Mouse (Mus musculus): ENCODE data around the gene Flt1.
"Not testable (repeated sequence)": the region's sequence is repeated elsewhere in the genome, so short reads cannot be mapped to it uniquely, and the experiment has no call there.

The Flt1 gene

GRCm38 (mm10) chr5:147614659-147615058 is 111.2 kb downstream of the Flt1 start:
- in situ Hi-C loops (cut with MboI, MseI): no loop called here

DNA sequence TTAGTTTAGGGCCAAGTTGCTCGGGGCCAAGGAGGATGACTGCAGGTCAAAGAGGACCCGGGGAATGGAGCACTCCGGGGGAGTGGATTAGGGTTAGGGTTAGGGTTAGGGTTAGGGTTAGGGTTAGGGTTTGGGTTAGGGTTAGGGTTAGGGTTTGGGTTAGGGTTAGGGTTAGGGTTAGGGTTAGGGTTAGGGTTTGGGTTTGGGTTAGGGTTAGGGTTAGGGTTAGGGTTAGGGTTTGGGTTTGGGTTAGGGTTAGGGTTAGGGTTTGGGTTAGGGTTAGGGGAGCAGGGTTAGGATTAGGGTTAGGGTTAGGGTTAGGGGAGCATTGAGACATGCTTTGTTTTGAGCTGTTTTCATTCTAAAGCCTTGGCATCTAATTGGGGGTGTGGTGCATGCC is 114.5 kb downstream of the Flt1 start:
- in situ Hi-C loops (cut with MboI, MseI): not testable (repeated sequence)

GRCm38 (mm10) chr5:147607256-147607975 is 118.4 kb downstream of the Flt1 start:
- in situ Hi-C loops (cut with MboI, MseI): no loop called here

DNA sequence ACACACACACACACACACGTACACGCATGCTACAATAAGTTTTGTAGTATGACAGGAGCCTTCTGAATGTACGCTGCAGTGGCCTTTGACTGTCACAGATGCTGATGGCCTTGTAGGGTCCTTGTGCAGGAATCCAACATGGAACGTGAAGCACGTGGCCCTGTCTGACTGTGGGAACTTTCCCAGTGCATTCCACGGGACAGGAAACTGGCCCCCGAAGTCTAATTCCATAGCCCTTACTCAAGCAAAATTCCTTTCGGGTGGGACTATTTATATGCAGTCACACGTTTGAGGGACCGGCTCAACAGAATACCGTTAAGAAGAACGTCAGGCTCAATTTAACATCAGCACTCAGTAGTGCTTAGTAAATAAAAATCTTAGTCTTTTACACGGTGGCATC is 119.1 kb downstream of the Flt1 start:
- in situ Hi-C loops (cut with MboI, MseI): no loop called here

- in situ Hi-C loops (cut with MboI, MseI): no loop called here
Observed at GRCm38 (mm10) chr5:147601460-147602360, 124.1 kb downstream of the Flt1 start.

DNA sequence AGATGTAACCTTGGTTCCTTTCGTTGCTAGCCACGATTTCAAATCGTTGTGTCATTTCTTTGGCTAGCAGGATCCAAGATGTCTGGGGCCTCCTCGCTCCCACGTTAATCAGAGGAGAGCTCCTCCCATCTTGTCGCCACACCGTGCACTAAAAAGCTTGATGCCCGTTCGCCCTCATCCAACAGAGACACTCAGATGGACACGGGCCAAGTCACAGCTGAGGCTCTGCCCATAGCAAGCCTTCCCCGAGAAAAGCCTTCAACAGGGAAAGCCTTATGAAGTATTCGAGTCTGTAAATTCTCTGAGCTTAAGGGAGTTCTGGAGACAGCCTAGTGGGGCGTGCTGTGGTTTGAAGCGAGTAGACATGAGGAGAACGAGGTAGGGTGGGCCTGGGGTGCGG is 128.0 kb downstream of the Flt1 start:
- in situ Hi-C loops (cut with MboI, MseI): no loop called here

GRCm38 (mm10) chr5:147589814-147590213 is 136.0 kb downstream of the Flt1 start:
- in situ Hi-C loops (cut with MboI, MseI): loop anchor here (10.0 kb wide), 1 partner anchor 345 kb away; no protein-coding TSS in a partner anchor

- in situ Hi-C loops (cut with MboI, MseI): loop anchor here (10.0 kb wide), 1 partner anchor 340 kb away; no protein-coding TSS in a partner anchor
Observed at GRCm38 (mm10) chr5:147585070-147585469, 140.7 kb downstream of the Flt1 start.

GRCm38 (mm10) chr5:147584648-147585047 is 141.2 kb downstream of the Flt1 start:
- in situ Hi-C loops (cut with MboI, MseI): loop anchor here (10.0 kb wide), 1 partner anchor 340 kb away; no protein-coding TSS in a partner anchor

DNA sequence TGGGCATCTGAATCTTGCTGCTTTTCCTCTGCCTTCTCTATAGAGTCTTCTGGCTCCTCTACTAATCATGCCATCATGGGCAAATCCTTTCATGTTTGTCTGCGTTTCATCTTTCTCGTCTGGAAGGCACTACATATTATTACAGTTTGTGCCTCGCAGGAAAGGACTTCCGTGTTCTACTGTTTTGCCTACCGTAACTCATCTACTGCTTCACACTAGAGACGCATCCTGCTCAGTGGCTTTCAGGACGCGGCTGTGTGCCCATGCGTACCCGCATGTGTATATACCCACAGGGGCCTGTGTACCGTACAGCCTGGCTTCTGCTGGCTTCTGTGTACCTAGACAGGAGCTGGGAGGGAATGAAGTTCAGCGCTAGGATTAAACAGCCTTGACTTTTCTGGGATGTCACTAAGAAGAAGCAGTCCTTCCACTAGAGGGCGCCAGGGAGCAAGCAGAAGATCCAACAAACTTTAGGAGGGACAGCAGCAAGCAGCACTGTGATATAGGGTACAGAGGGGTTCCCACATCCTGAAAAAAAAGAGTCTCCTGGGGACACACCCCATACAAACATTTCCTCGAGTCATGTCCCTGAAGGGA is 142.0 kb downstream of the Flt1 start:
- in situ Hi-C loops (cut with MboI, MseI): loop anchor here (10.0 kb wide), 1 partner anchor 339 kb away; no protein-coding TSS in a partner anchor

- in situ Hi-C loops (cut with MboI, MseI): loop anchor here (10.0 kb wide), 1 partner anchor 335 kb away; no protein-coding TSS in a partner anchor
Observed at GRCm38 (mm10) chr5:147580181-147580580, 145.6 kb downstream of the Flt1 start.

GRCm38 (mm10) chr5:147579691-147580090 is 146.1 kb downstream of the Flt1 start:
- in situ Hi-C loops (cut with MboI, MseI): loop anchor here (10.0 kb wide), 1 partner anchor 335 kb away; no protein-coding TSS in a partner anchor

GRCm38 (mm10) chr5:147579148-147579547 is 146.7 kb downstream of the Flt1 start:
- in situ Hi-C loops (cut with MboI, MseI): no loop called here

- in situ Hi-C loops (cut with MboI, MseI): no loop called here
Observed at GRCm38 (mm10) chr5:147577003-147577402, 148.8 kb downstream of the Flt1 start.

DNA sequence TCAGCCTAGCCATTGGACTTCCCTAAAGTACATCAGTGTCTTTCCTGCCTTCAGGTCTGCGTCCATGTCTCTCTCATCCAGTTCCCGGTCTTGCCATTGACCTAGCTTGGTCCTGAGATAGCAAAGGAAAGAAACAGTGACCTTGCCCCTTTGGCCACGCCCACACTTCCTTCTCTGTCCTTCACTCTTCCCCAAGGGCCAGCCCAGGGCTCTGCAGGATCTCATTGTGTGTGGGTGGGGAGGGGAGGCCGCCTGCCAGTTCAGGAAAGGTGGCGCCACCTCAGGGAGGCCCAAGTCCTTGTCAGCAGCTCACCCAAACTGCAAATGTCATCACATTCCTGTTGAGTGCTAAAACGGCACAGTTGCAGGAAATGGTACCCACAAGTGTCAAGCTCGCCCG is 151.3 kb downstream of the Flt1 start:
- in situ Hi-C loops (cut with MboI, MseI): no loop called here

DNA sequence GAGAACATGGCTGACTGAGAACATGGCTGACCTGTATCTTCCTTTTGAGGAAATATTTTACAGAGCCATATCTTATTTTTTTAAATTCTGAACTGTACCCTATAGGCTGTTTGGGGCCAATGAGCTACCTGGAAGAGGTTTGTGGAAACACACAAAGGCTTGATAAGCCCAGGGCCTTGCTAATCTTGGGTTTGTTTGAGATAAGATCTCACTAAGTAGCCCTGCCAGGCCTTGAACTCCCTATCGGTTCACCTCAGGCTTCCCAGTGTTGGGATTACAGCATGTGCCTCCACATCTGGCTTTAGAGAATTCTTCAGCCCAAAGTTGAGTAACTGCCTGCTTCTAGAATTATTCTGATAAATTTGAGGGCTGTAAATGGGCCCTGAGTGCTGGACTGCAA is 152.3 kb downstream of the Flt1 start:
- in situ Hi-C loops (cut with MboI, MseI): no loop called here

- in situ Hi-C loops (cut with MboI, MseI): no loop called here
Observed at GRCm38 (mm10) chr5:147572695-147573094, 153.1 kb downstream of the Flt1 start.

DNA sequence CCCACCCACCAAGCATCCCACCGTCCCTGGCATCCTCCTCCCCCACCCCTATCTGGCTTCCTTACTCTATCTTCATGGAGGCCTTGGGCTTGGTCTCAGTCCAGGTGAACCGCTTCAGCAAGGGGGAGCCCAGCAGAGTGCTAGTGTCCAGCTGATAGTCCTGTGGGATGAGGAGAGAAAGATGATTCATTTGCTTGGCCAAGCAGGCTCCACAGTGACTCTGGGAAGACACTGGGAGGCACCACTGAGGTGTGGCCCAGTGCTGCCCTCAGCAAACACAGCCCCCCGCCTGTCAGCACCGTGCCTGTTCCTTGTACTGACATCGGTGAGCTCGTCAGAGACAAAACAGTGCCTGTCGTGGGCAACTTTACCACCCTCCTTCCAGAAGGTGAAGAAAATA is 159.5 kb downstream of the Flt1 start:
- in situ Hi-C loops (cut with MboI, MseI): no loop called here

DNA sequence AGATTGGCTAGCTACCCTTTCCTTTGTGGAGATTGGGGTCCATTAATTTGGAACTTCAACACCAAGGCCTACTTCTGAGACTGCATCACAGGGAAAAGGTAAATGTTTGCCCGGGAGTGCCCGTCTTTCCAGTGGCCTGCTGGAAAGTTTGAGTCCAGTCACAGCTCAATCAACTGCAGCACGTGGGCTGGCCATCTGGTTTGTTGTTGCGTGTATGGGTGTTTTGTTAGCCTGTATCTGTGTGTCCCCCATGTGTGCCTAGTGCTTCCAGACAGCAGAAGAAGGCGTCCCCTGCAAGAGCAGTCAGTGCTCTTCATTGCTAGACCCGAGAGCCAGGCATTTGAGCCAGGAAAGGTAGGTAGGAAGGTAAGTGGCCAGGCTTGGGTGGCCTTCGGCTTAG is 160.4 kb downstream of the Flt1 start:
- in situ Hi-C loops (cut with MboI, MseI): no loop called here

- in situ Hi-C loops (cut with MboI, MseI): no loop called here
Observed at GRCm38 (mm10) chr5:147564140-147564590, 161.6 kb downstream of the Flt1 start.

DNA sequence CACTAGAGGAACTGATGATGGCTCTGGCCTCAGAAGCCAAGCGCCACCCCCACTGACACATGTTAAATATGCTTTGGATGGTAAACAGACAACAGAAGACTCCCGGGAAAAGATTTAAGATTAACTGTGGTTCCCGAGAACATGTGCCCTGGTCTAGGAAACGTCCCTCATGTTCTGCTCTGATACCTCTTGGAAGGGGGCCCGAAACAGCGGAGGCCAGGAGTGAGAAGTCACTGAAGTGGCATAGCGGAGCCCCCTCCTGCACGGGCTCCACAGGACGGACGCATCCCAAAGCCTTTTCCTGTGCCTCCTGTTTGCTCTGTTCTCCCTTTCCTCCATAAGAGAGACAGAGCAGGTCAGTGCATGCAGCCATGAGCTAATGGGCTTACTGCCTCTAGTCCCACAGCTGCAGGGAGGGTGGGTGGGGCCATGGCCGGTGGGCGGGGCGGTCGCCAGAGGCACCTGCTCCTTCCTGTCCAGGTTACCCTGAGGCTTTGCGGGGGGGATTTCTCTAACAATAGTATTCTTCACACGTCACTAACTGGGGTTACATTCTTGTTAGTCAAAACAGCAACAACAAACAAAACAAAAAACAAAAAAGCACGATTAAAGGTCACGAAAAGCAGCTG is 162.2 kb downstream of the Flt1 start:
- in situ Hi-C loops (cut with MboI, MseI): no loop called here
